Comparison of ENCODE assay signal across 23 mouse cellular contexts in the genomic region with DNA sequence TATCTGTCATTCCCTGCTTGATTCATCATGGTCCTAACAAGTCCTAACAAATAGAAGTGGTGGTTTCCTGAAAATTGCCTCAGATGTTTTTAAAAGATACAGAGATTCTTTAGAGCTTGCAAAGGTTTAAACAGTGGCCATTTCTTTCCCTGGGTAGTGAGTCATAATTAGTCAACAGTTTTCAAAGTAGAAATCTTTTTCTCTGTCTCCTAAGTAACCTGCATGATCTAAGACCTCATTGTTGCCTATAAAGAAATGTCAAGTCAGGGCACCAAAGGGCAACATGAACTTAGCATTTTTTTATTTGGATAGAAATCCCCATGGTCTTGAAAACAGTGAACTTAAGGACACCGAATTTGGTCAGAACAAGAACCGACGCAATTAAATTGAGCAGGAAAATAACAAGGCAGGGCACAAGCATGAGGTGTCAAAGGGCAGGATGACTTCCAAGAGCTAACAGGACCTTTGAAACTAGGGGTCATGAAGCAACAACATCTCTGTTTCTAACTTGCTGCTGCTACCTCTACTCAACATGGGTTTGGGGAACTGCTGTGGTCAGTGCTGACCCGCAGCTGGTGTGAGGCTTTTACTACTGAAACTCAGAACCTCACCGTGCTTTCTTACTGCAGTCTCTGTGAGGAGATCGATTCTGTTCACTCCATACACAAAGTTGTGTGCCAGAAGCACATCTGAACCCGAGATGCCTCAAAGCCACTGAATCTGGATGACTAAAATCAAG.
A peak's percentile ranks its signal among the peaks of the same experiment; 100 is the strongest.
DNase-seq lines count a peak whose midpoint lies in the region; ATAC-seq and TF ChIP-seq lines count a peak whose summit lies in the region.
"Had no signal": no experiment of that assay in that cellular context is flagged by ENCODE, and none has a peak within 500 bp of the region (broad histone marks: within the 10 kb centered on the region; RNA-seq: fewer than 3 reads in every experiment).

No protein-coding gene starts in this region.

- TF ChIP-seq CTCF in liver, postnatal 0 days (IDR thresholded peaks at IDR 0.05; ENCODE audit: low read depth), result no peak
- TF ChIP-seq CTCF in embryonic fibroblast, embryonic 13.5 days (IDR thresholded peaks at IDR 0.05; ENCODE audit: borderline replicate concordance, insufficient read depth, low read length), result no peak

- WGBS in liver, postnatal 0 days (ENCODE audit: insufficient replicate concordance), result 66% methylated on average over 7 of the region's 7 CpGs
- 70% methylated on average over 7 of the region's 7 CpGs for WGBS in liver, embryonic 12.5 days (ENCODE audit: insufficient replicate concordance)
- 88% methylated on average over 7 of the region's 7 CpGs for WGBS in intestine, embryonic 15.5 days

- H3K9ac ChIP-seq in liver, postnatal 0 days (replicated peaks), result no peak overlapping the region
- no peak overlapping the region for H3K9ac ChIP-seq in liver, embryonic 12.5 days
- H3K9ac ChIP-seq in intestine, embryonic 15.5 days, result no peak overlapping the region
- H3K9ac ChIP-seq: hindbrain, embryonic 14.5 days; limb, embryonic 13.5 days; liver, embryonic 15.5 days; midbrain, embryonic 12.5 days had no signal

- ATAC-seq in liver, postnatal 0 days, result peak; percentile 48; the same call in 1 of the 2 replicates
- no peak for ATAC-seq in liver, embryonic 12.5 days
- ATAC-seq in intestine, embryonic 15.5 days, result no peak
- ATAC-seq: forebrain, embryonic 14.5 days had no signal

- H3K9me3 ChIP-seq in liver, postnatal 0 days (ENCODE audit: low read length), result no peaks in the 10 kb centered on the region
- H3K9me3 ChIP-seq in liver, embryonic 12.5 days (replicated peaks), result no peaks in the 10 kb centered on the region
- H3K9me3 ChIP-seq in intestine, embryonic 15.5 days, result no peaks in the 10 kb centered on the region
- H3K9me3 ChIP-seq: G1E; heart, embryonic 10.5 days; limb, embryonic 13.5 days; liver, embryonic 15.5 days; midbrain, embryonic 12.5 days had no signal

- no peak for TF ChIP-seq POLR2A in embryonic fibroblast, embryonic 13.5 days (IDR thresholded peaks at IDR 0.05; ENCODE audit: low read depth, low read length)

- no peaks in the 10 kb centered on the region for H3K36me3 ChIP-seq in liver, postnatal 0 days (replicated peaks; ENCODE audit: insufficient read depth, low read length)
- no peaks in the 10 kb centered on the region for H3K36me3 ChIP-seq in liver, embryonic 12.5 days
- H3K36me3 ChIP-seq in intestine, embryonic 15.5 days, result no peaks in the 10 kb centered on the region
- H3K36me3 ChIP-seq: G1E; heart, embryonic 10.5 days; limb, embryonic 13.5 days; liver, embryonic 15.5 days; midbrain, embryonic 12.5 days had no signal

- peak; percentile 40 for DNase-seq in embryo, embryonic 10 days (ENCODE audit: low spot score)
- DNase-seq in embryo, embryonic 11 days, result no peak
- no peak for DNase-seq in liver, postnatal 0 days
- peak; percentile 33 for DNase-seq in yolk sac, embryonic 10.5 days (ENCODE audit: low spot score)
- DNase-seq in neural tube, embryonic 10.5 days (ENCODE audit: extremely low spot score, low spot score), result no peak
- DNase-seq: adrenal gland, postnatal 10 days; cerebellum, adult 2 months; cerebellum, postnatal 25 days; gastrocnemius, adult 2 months; heart, postnatal 4 days; kidney, postnatal 14 days; right cerebral cortex, postnatal 14 days had no signal

- H3K4me2 ChIP-seq in liver, postnatal 0 days (ENCODE audit: low read depth, low read length), result no peak overlapping the region
- H3K4me2 ChIP-seq in liver, embryonic 12.5 days, result no peak overlapping the region
- no peak overlapping the region for H3K4me2 ChIP-seq in intestine, embryonic 15.5 days (replicated peaks)
- H3K4me2 ChIP-seq: hindbrain, embryonic 14.5 days; limb, embryonic 13.5 days; liver, embryonic 15.5 days; midbrain, embryonic 12.5 days had no signal

- H3K27me3 ChIP-seq in liver, postnatal 0 days (ENCODE audit: insufficient read depth, low read length), result no peaks in the 10 kb centered on the region
- no peaks in the 10 kb centered on the region for H3K27me3 ChIP-seq in liver, embryonic 12.5 days (replicated peaks)
- H3K27me3 ChIP-seq in intestine, embryonic 15.5 days (replicated peaks), result no peaks in the 10 kb centered on the region
- H3K27me3 ChIP-seq: CH12.LX; liver, embryonic 15.5 days; midbrain, embryonic 12.5 days had no signal

- no peak overlapping the region for H3K27ac ChIP-seq in liver, postnatal 0 days (ENCODE audit: low read depth)
- H3K27ac ChIP-seq in liver, embryonic 12.5 days, result no peak overlapping the region
- peak overlapping the region; percentile 56; the same call in 1 of the 2 replicates for H3K27ac ChIP-seq in embryonic fibroblast, embryonic 13.5 days (ENCODE audit: insufficient read depth, low read length)
- H3K27ac ChIP-seq in intestine, embryonic 15.5 days, result no peak overlapping the region
- H3K27ac ChIP-seq: gastrocnemius, adult 2 months; heart, embryonic 10.5 days; hindbrain, embryonic 14.5 days; limb, embryonic 13.5 days; liver, embryonic 15.5 days; midbrain, embryonic 12.5 days had no signal

- no peak overlapping the region for H3K4me3 ChIP-seq in liver, postnatal 0 days (ENCODE audit: low read depth, low read length)
- H3K4me3 ChIP-seq in liver, embryonic 12.5 days, result no peak overlapping the region
- H3K4me3 ChIP-seq in embryonic fibroblast, embryonic 13.5 days (ENCODE audit: insufficient read depth, low read length), result no peak overlapping the region
- H3K4me3 ChIP-seq in intestine, embryonic 15.5 days (replicated peaks), result no peak overlapping the region
- H3K4me3 ChIP-seq: gastrocnemius, adult 2 months; heart, embryonic 10.5 days; limb, embryonic 13.5 days; liver, embryonic 15.5 days; midbrain, embryonic 12.5 days had no signal

- no peak for TF ChIP-seq EP300 in liver, postnatal 0 days (IDR thresholded peaks at IDR 0.05; ENCODE audit: low read depth)

- no peaks in the 10 kb centered on the region for H3K4me1 ChIP-seq in liver, postnatal 0 days (ENCODE audit: insufficient read depth)
- no peaks in the 10 kb centered on the region for H3K4me1 ChIP-seq in liver, embryonic 12.5 days
- peaks cover 4% of the 10 kb centered on the region; the same call in 1 of the 2 replicates for H3K4me1 ChIP-seq in embryonic fibroblast, embryonic 13.5 days (ENCODE audit: control insufficient read depth, insufficient read depth, low read length)
- H3K4me1 ChIP-seq in intestine, embryonic 15.5 days (replicated peaks), result no peaks in the 10 kb centered on the region
- H3K4me1 ChIP-seq: heart, embryonic 10.5 days; limb, embryonic 13.5 days; liver, embryonic 15.5 days; midbrain, embryonic 12.5 days had no signal

Comparison
In these comparisons a context has a peak if more than half of its experiments do, and no peak if none do; other contexts are left out.
1. DNase-seq: peak in embryo, embryonic 10 days (single experiment) and yolk sac, embryonic 10.5 days (single experiment); none in embryo, embryonic 11 days (single experiment), liver, postnatal 0 days (single experiment) and neural tube, embryonic 10.5 days (single experiment).